Mouse (Mus musculus) liver, adult 2 months (tissue): Measurements from ENCODE around the gene Smyd4. TPM values are rescaled to one million over a fixed set of nuclear protein-coding genes. Genes with fewer than 3 reads are reported as not detected.
A peak's percentile ranks its signal among the peaks of the same experiment; 100 is the strongest.

ENCODE experiments used
- DNase-seq: peaks from one replicate; pipeline ENCODE4 v3.0.0-alpha.2; 2011; ENCODE audit warnings: low read depth, low spot score; ENCODE audit errors: extremely low read depth
- H3K27ac ChIP-seq: fragments of 200-500 bp; replicated peaks from 2 replicates; pipeline ENCODE4 v1.5.1; 2012; ENCODE audit warnings: low read depth, mild to moderate bottlenecking, control low read depth, inconsistent platforms, low read length; ENCODE audit not compliant: insufficient read depth
- H3K27me3 ChIP-seq: fragments of 200-500 bp; 2 replicates; pipeline ENCODE4 v1.6.1; 2012; ENCODE audit warnings: mild to moderate bottlenecking, moderate library complexity, low read length, inconsistent platforms; ENCODE audit not compliant: control insufficient read depth, insufficient read depth
- H3K36me3 ChIP-seq: fragments of 200-500 bp; 2 replicates; pipeline ENCODE4 v1.6.1; 2012; ENCODE audit warnings: low read length, inconsistent platforms; ENCODE audit not compliant: control insufficient read depth, insufficient read depth
- H3K4me1 ChIP-seq: fragments of 200-500 bp; 2 replicates; pipeline ENCODE4 v1.6.1; 2011; ENCODE audit warnings: low read length; ENCODE audit not compliant: control insufficient read depth, insufficient read depth
- H3K4me3 ChIP-seq: fragments of 200-500 bp; 2 replicates; pipeline ENCODE4 v1.5.1; 2011; ENCODE audit warnings: low read depth, mild to moderate bottlenecking, control low read depth, low read length, moderate library complexity; ENCODE audit not compliant: insufficient read depth
- H3K79me2 ChIP-seq: fragments of 200-500 bp; 2 replicates; pipeline ENCODE4 v1.6.1; 2012; ENCODE audit warnings: inconsistent platforms, mild to moderate bottlenecking, low read length, moderate library complexity; ENCODE audit not compliant: control insufficient read depth, insufficient read depth
- H3K9ac ChIP-seq: fragments of 200-500 bp; 2 replicates; pipeline ENCODE4 v1.6.1; 2012; ENCODE audit warnings: low read depth, mild to moderate bottlenecking, control low read depth, inconsistent platforms, low read length
- CTCF ChIP-seq: fragments of 200-500 bp; IDR thresholded peaks from 2 replicates; pipeline ENCODE4 v1.5.1; 2011; ENCODE audit warnings: low read depth, low read length, control low read depth
- POLR2A ChIP-seq: fragments of 200-500 bp; IDR thresholded peaks from 2 replicates; pipeline ENCODE4 v1.6.1; 2011; ENCODE audit warnings: low read length, control low read depth; ENCODE audit not compliant: insufficient read depth; ENCODE audit errors: extremely low read depth
- WGBS: fragments of 180-500 bp; shearing (Covaris S2); methylation state at CpG from one replicate; pipeline ENCODE4 v1.1.7; 2018; 5-methylcytosine and 5-hydroxymethylcytosine counted together
- polyA plus RNA-seq: library from polyadenylated mRNA; depleted of rRNA; stranded (reverse); fragments of >200 nt; gene quantifications from 2 replicates; pipeline ENCODE4 v1.2.3, GENCODE M21; 2012
- total RNA-seq: library from RNA; depleted of rRNA; stranded (reverse); fragments of >200 nt; gene quantifications from 2 replicates; pipeline ENCODE4 v1.2.3, GENCODE M21; 2014

Smyd4 gene
- total and polyA plus RNA-seq, 2 experiments: 1.1 to 1.8 TPM

GRCm38 (mm10) chr11:75310813-75311212 is 37.4 kb upstream of the Smyd4 start:
- 94% methylated on average over 8 of the region's 8 CpGs for WGBS

GRCm38 (mm10) chr11:75311751-75312150 is 36.5 kb upstream of the Smyd4 start:
- no peak for TF ChIP-seq POLR2A
- no peak for TF ChIP-seq CTCF
- Histone ChIP-seq H3K27me3 (no peaks in the 10 kb centered on the region), H3K4me3 (no peak overlapping the region), H3K4me1 (no peaks in the 10 kb centered on the region), H3K36me3 (peaks cover 43% of the 10 kb centered on the region), H3K9ac (no peak overlapping the region), H3K79me2 (no peaks in the 10 kb centered on the region), H3K27ac (no peak overlapping the region)
- no peak for DNase-seq
- WGBS: 94% methylated on average over 6 of the region's 6 CpGs

More at GRCm38 (mm10) chr11:75310813-75311212, 37.4 kb upstream of the Smyd4 start:
- no peak for DNase-seq
- Histone ChIP-seq H3K9ac (no peak overlapping the region), H3K27ac (no peak overlapping the region), H3K36me3 (peaks cover 42% of the 10 kb centered on the region), H3K79me2 (no peaks in the 10 kb centered on the region), H3K27me3 (no peaks in the 10 kb centered on the region), H3K4me1 (no peaks in the 10 kb centered on the region), H3K4me3 (no peak overlapping the region)
- TF ChIP-seq POLR2A (no peak), CTCF (no peak)

- Histone ChIP-seq H3K79me2 (0 out of 2 replicates have a peak, but pooled peaks cover 2% of the 10 kb centered on the region), H3K36me3 (peaks cover 44% of the 10 kb centered on the region), H3K9ac (no peak overlapping the region), H3K4me3 (no peak overlapping the region), H3K27ac (no peak overlapping the region), H3K4me1 (peaks cover 7% of the 10 kb centered on the region; the same call in 1 of the 2 replicates), H3K27me3 (no peaks in the 10 kb centered on the region)
- DNase-seq: no peak
- 92% methylated on average over 8 of the region's 8 CpGs for WGBS
- no peak for TF ChIP-seq POLR2A
- TF ChIP-seq CTCF: no peak
These were observed 34.4 kb upstream of the Smyd4 start for GRCm38 (mm10) chr11:75313834-75314233.

GRCm38 (mm10) chr11:75318351-75319221 is 29.6 kb upstream of the Smyd4 start:
- H3K9ac ChIP-seq: no peak overlapping the region
- H3K4me1 ChIP-seq: peaks cover 8% of the 10 kb centered on the region; the same call in 1 of the 2 replicates
- peaks cover 18% of the 10 kb centered on the region for H3K36me3 ChIP-seq
- no peak overlapping the region for H3K27ac ChIP-seq
- H3K4me3 ChIP-seq: no peak overlapping the region
- TF ChIP-seq POLR2A (no peak), CTCF (no peak)
- 36% methylated on average over 14 of the region's 14 CpGs for WGBS
- DNase-seq: peak; percentile 35
- H3K79me2 ChIP-seq: 0 out of 2 replicates have a peak, but pooled peaks cover 2% of the 10 kb centered on the region
- no peaks in the 10 kb centered on the region for H3K27me3 ChIP-seq

- Histone ChIP-seq H3K27me3 (no peaks in the 10 kb centered on the region), H3K4me3 (no peak overlapping the region), H3K79me2 (0 out of 2 replicates have a peak, but pooled peaks cover 3% of the 10 kb centered on the region), H3K36me3 (peaks cover 11% of the 10 kb centered on the region; the same call in 1 of the 2 replicates), H3K4me1 (peaks cover 8% of the 10 kb centered on the region; the same call in 1 of the 2 replicates), H3K9ac (no peak overlapping the region), H3K27ac (no peak overlapping the region)
- no peak for TF ChIP-seq POLR2A
- no peak for TF ChIP-seq CTCF
- WGBS: 52% methylated on average over 5 of the region's 5 CpGs
- no peak for DNase-seq
These were observed 29.0 kb upstream of the Smyd4 start for GRCm38 (mm10) chr11:75319246-75319645.

GRCm38 (mm10) chr11:75323326-75323737 is 24.9 kb upstream of the Smyd4 start:
- H3K79me2 ChIP-seq: 0 out of 2 replicates have a peak, but pooled peaks cover 9% of the 10 kb centered on the region
- TF ChIP-seq POLR2A (no peak), CTCF (no peak)
- H3K27ac ChIP-seq: no peak overlapping the region
- peaks cover 12% of the 10 kb centered on the region for H3K4me1 ChIP-seq
- WGBS: 91% methylated on average over 8 of the region's 8 CpGs
- no peak overlapping the region for H3K9ac ChIP-seq
- H3K4me3 ChIP-seq: no peak overlapping the region
- DNase-seq: no peak
- peaks cover 3% of the 10 kb centered on the region; the same call in 1 of the 2 replicates for H3K36me3 ChIP-seq
- no peaks in the 10 kb centered on the region for H3K27me3 ChIP-seq
